ENCODE assay signal across 1 mouse cellular context in the genomic region with DNA sequence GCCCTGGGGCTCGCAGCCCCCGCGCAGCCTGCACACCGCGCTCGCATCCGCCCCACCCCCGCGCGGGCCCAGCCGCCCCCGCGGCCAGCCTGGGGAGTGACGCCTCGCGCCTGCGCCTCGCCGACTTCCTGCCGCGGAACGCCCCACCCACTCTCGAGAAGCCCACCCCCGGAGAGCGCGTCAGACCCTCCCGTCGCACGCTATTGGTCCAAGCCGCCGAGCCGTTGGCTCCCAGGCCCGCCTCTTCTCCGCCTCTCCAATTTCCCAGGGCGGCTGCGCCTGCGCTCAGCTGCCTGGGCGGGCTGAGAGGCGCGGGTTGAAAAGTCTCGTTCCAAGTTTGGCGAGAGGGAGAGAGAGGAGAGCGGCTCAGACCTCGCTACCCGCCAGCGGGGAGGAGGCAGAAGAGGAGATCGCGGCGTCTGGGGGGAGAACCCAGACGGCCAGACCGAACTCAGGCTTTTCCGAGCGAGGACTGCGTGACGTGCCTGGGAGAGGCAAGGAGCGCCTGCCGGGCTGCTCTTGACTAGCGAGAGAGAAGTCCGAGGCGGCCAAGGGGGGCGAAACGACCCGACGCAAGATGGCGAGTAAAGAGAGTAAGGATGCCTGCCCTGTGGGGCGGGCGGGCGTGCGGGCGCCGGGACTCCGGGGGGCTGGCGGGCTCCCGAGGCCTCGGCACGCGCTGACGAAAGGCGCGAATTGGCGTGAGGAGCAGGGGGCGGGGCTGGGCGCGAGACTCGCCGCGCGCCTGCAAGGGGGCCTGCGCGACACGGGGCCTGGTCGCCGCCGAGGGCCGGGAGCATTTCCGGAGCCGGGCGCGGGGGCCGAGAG.
A peak's percentile ranks its signal among the peaks of the same experiment; 100 is the strongest.
TF ChIP-seq lines count a peak whose summit lies in the region.

A gene (plus strand): TSS at position 288 of the 828 bp plus-strand sequence.

TF ChIP-seq in CH12.LX, 34 proteins besides CTCF, POLR2A, EP300 and RAD21 (continued from another document):
- TF ChIP-seq MYC (IDR thresholded peaks at IDR 0.05; ENCODE audit: low read depth, low read length) = no peak
- TF ChIP-seq HCFC1 (IDR thresholded peaks at IDR 0.05; ENCODE audit: low read depth, low read length) = no peak; the same call in 1 of the 2 replicates
- TF ChIP-seq ELF1 (IDR thresholded peaks at IDR 0.05; ENCODE audit: low read depth, low read length) = peak; percentile 74
- no peak for TF ChIP-seq USF2 (conservative IDR thresholded peaks at IDR 0.05; ENCODE audit: low read depth, low read length)
- TF ChIP-seq CHD1 (IDR thresholded peaks at IDR 0.05; ENCODE audit: low read depth, low read length) = no peak
- TF ChIP-seq NRF1 (IDR thresholded peaks at IDR 0.05; ENCODE audit: low read depth, low read length) = peak; percentile 88
- peak; percentile 75; the same call in 1 of the 2 replicates for TF ChIP-seq TBP (conservative IDR thresholded peaks at IDR 0.05; ENCODE audit: low read depth, low read length)
- TF ChIP-seq RCOR1 (conservative IDR thresholded peaks at IDR 0.05; ENCODE audit: low read depth, low read length) = no peak
- TF ChIP-seq IRF4 (IDR thresholded peaks at IDR 0.05; ENCODE audit: low read depth, low read length) = no peak
- TF ChIP-seq NELFE (IDR thresholded peaks at IDR 0.05; ENCODE audit: low read depth, low read length) = peak; percentile 91
- peak; percentile 13; the same call in 1 of the 2 replicates for TF ChIP-seq TCF12 (IDR thresholded peaks at IDR 0.05; ENCODE audit: low read depth, low read length)
- TF ChIP-seq CHD2 (IDR thresholded peaks at IDR 0.05; ENCODE audit: low read length) = no peak
- no peak; the same call in 1 of the 2 replicates for TF ChIP-seq BHLHE40 (IDR thresholded peaks at IDR 0.05; ENCODE audit: low read depth, low read length)
- no peak for TF ChIP-seq ZKSCAN1 (IDR thresholded peaks at IDR 0.05; ENCODE audit: borderline replicate concordance, low read depth, low read length)
